ENCODE assay signal across 20 mouse cellular contexts in the genomic region with DNA sequence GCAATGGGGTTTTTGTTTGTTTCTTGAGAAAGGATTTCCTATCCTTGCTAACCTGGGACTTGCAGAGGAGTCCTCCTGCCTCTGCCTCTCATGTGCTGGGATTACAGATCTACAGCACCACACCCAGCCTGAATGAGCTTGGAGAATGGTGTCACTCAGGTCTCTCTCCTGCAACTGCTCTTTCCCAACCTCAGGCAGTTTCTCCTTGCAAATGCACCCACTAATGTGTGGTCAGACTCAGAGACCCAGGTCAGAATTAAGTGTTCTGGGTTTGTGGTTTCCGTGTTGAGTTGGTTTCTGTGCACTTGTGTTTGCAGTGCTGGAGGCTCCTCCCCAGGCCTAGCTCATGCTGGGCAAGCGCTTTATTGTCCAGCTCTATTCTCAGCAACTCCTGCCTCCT. TPM values are rescaled to one million over a fixed set of nuclear protein-coding genes. Genes with fewer than 3 reads are reported as not detected.
A peak's percentile ranks its signal among the peaks of the same experiment; 100 is the strongest.
DNase-seq lines count a peak whose midpoint lies in the region; ATAC-seq and TF ChIP-seq lines count a peak whose summit lies in the region.
"Had no signal": no experiment of that assay in that cellular context is flagged by ENCODE, and none has a peak within 500 bp of the region (broad histone marks: within the 10 kb centered on the region; RNA-seq: fewer than 3 reads in every experiment).

No protein-coding gene starts in this region.

- WGBS in heart, embryonic 13.5 days = 86% methylated on average over 2 of the region's 2 CpGs
- 59% methylated on average over 2 of the region's 2 CpGs for WGBS in liver, postnatal 0 days (ENCODE audit: insufficient replicate concordance)
- 88% methylated on average over 2 of the region's 2 CpGs for WGBS in midbrain, embryonic 10.5 days

- no peak for DNase-seq in heart, postnatal 36 days
- no peak for DNase-seq in liver, postnatal 0 days
- no peak for DNase-seq in midbrain, embryonic 10.5 days (ENCODE audit: low spot score)
- DNase-seq: adrenal gland, adult 8-10 months; adrenal gland, postnatal 25 days; cerebellum, adult 11-12 months; cerebellum, adult 8-10 months; cerebellum, postnatal 10 days; cerebellum, postnatal 36 days; gastrocnemius, postnatal 25 days; heart, postnatal 14 days had no signal

- no peak for TF ChIP-seq CTCF in liver, postnatal 0 days (IDR thresholded peaks at IDR 0.05; ENCODE audit: low read depth)

- H3K4me3 ChIP-seq in heart, embryonic 13.5 days = no peak overlapping the region
- no peak overlapping the region for H3K4me3 ChIP-seq in liver, postnatal 0 days (ENCODE audit: low read depth, low read length)
- no peak overlapping the region for H3K4me3 ChIP-seq in midbrain, embryonic 10.5 days
- H3K4me3 ChIP-seq: forebrain, embryonic 10.5 days; forebrain, embryonic 15.5 days; heart, embryonic 12.5 days; hindbrain, embryonic 12.5 days; hindbrain, embryonic 15.5 days had no signal

- peaks cover 40% of the 10 kb centered on the region for H3K4me1 ChIP-seq in heart, embryonic 13.5 days
- H3K4me1 ChIP-seq in liver, postnatal 0 days (ENCODE audit: insufficient read depth) = no peaks in the 10 kb centered on the region
- H3K4me1 ChIP-seq in midbrain, embryonic 10.5 days = peaks cover 14% of the 10 kb centered on the region
- H3K4me1 ChIP-seq: hindbrain, embryonic 15.5 days had no signal

- intact Hi-C loops in heart, postnatal 36 days (cut with DNase I) = loop anchor here (10.0 kb wide), 1 partner anchor 480 kb away; a partner anchor contains a TSS

- no peak for ATAC-seq in heart, embryonic 13.5 days (ENCODE audit: extremely low read depth, insufficient number of reproducible peaks, low FRiP score, low TSS enrichment)
- peak; percentile 65 for ATAC-seq in granulocyte monocyte progenitor cell, adult 5-6 weeks (replicated peaks; ENCODE audit: poor library complexity, severe bottlenecking)
- peak; percentile 37 for ATAC-seq in megakaryocyte progenitor cell, adult 5-6 weeks (replicated peaks; ENCODE audit: poor library complexity)
- no peak for ATAC-seq in liver, postnatal 0 days
- ATAC-seq: activated CD4-positive, CD25-positive, alpha-beta regulatory T cell, adult 4 months; forebrain, embryonic 15.5 days had no signal

- H3K27ac ChIP-seq in heart, embryonic 13.5 days (replicated peaks) = 0 out of 2 replicates have a peak overlapping the region, but pooled peaks have one; percentile 26
- H3K27ac ChIP-seq in liver, postnatal 0 days (ENCODE audit: low read depth) = no peak overlapping the region
- H3K27ac ChIP-seq in midbrain, embryonic 10.5 days (replicated peaks) = no peak overlapping the region
- H3K27ac ChIP-seq: forebrain, embryonic 10.5 days; forebrain, embryonic 15.5 days; hindbrain, embryonic 12.5 days; hindbrain, embryonic 15.5 days had no signal

- no peak overlapping the region for H3K9ac ChIP-seq in heart, embryonic 13.5 days
- H3K9ac ChIP-seq in liver, postnatal 0 days (replicated peaks) = no peak overlapping the region
- H3K9ac ChIP-seq: forebrain, embryonic 15.5 days; heart, embryonic 12.5 days; hindbrain, embryonic 12.5 days; hindbrain, embryonic 15.5 days had no signal

- TF ChIP-seq EP300 in liver, postnatal 0 days (IDR thresholded peaks at IDR 0.05; ENCODE audit: low read depth) = no peak

- no peaks in the 10 kb centered on the region for H3K27me3 ChIP-seq in heart, embryonic 13.5 days (replicated peaks)
- H3K27me3 ChIP-seq in liver, postnatal 0 days (ENCODE audit: insufficient read depth, low read length) = no peaks in the 10 kb centered on the region
- H3K27me3 ChIP-seq in midbrain, embryonic 10.5 days (ENCODE audit: low read depth, poor library complexity, severe bottlenecking) = no peaks in the 10 kb centered on the region
- H3K27me3 ChIP-seq: forebrain, embryonic 15.5 days; heart, embryonic 12.5 days; hindbrain, embryonic 12.5 days; hindbrain, embryonic 15.5 days had no signal

- H3K36me3 ChIP-seq in heart, embryonic 13.5 days = no peaks in the 10 kb centered on the region
- H3K36me3 ChIP-seq in liver, postnatal 0 days (replicated peaks; ENCODE audit: insufficient read depth, low read length) = no peaks in the 10 kb centered on the region
- no peaks in the 10 kb centered on the region for H3K36me3 ChIP-seq in midbrain, embryonic 10.5 days
- H3K36me3 ChIP-seq: forebrain, embryonic 10.5 days; forebrain, embryonic 15.5 days; heart, embryonic 12.5 days; hindbrain, embryonic 12.5 days; hindbrain, embryonic 15.5 days had no signal

- H3K9me3 ChIP-seq in heart, embryonic 13.5 days = no peaks in the 10 kb centered on the region
- H3K9me3 ChIP-seq in liver, postnatal 0 days (ENCODE audit: low read length) = no peaks in the 10 kb centered on the region
- no peaks in the 10 kb centered on the region for H3K9me3 ChIP-seq in midbrain, embryonic 10.5 days (replicated peaks)
- H3K9me3 ChIP-seq: forebrain, embryonic 10.5 days; forebrain, embryonic 15.5 days; heart, embryonic 12.5 days; hindbrain, embryonic 12.5 days; hindbrain, embryonic 15.5 days had no signal

- H3K4me2 ChIP-seq in heart, embryonic 13.5 days = no peak overlapping the region
- no peak overlapping the region for H3K4me2 ChIP-seq in liver, postnatal 0 days (ENCODE audit: low read depth, low read length)
- H3K4me2 ChIP-seq: forebrain, embryonic 15.5 days; heart, embryonic 12.5 days; hindbrain, embryonic 12.5 days; hindbrain, embryonic 15.5 days had no signal

RNA-seq across cellular contexts. Expression of a gene that starts 6.5 kb away (rescaled TPM):
- 59.5 and 61.8 TPM in 2 replicates for polyA plus RNA-seq in heart, embryonic 13.5 days (2015; fragmentation: Nextera tagmentation; extraction: Ambion mirVana)
- total RNA-seq in heart, postnatal 36 days (2021) = 1 to 10 TPM; 2.8 to 5.0 TPM
- 8.2 and 25.2 TPM in 2 replicates for total RNA-seq in granulocyte monocyte progenitor cell, adult 5-6 weeks (2014; fragmentation: Nextera tagmentation)
- total RNA-seq in granulocyte monocyte progenitor cell, adult 5-6 weeks (2017) = 39.1 and 42.3 TPM in 2 replicates
- 31.3 and 34.9 TPM in 2 replicates for total RNA-seq in megakaryocyte progenitor cell, adult 5-6 weeks (2015)
- 33.3 and 41.4 TPM in 2 replicates for total RNA-seq in megakaryocyte progenitor cell, adult 5-6 weeks (2017)
- polyA plus RNA-seq in liver, postnatal 0 days (2015; fragmentation: Nextera tagmentation; extraction: Ambion mirVana) = 30.7 and 35.0 TPM in 2 replicates
- 131 and 136 TPM in 2 replicates for polyA plus RNA-seq in midbrain, embryonic 10.5 days (2016; fragmentation: Nextera tagmentation; extraction: Ambion mirVana)

RNA-seq across cellular contexts. Expression of a gene that starts 33.7 kb away (rescaled TPM):
- 7.6 TPM in 2 replicates for polyA plus RNA-seq in heart, embryonic 13.5 days (2015; fragmentation: Nextera tagmentation; extraction: Ambion mirVana)
- total RNA-seq in heart, postnatal 36 days (2021) = 10 to 100 TPM; 30.7 to 31.2 TPM
- 0.09 TPM in 1 of 2 replicates, not detected in the other for total RNA-seq in granulocyte monocyte progenitor cell, adult 5-6 weeks (2014; fragmentation: Nextera tagmentation)
- total RNA-seq in granulocyte monocyte progenitor cell, adult 5-6 weeks (2017) = 0.22 and 0.88 TPM in 2 replicates
- 0.39 and 1.1 TPM in 2 replicates for total RNA-seq in megakaryocyte progenitor cell, adult 5-6 weeks (2015)
- total RNA-seq in megakaryocyte progenitor cell, adult 5-6 weeks (2017) = 0.37 and 0.64 TPM in 2 replicates
- 0.27 and 0.33 TPM in 2 replicates for polyA plus RNA-seq in liver, postnatal 0 days (2015; fragmentation: Nextera tagmentation; extraction: Ambion mirVana)
- polyA plus RNA-seq in midbrain, embryonic 10.5 days (2016; fragmentation: Nextera tagmentation; extraction: Ambion mirVana) = 4.5 and 4.6 TPM in 2 replicates

Comparison
In these comparisons a context has a peak if more than half of its experiments do, and no peak if none do; other contexts are left out.
1. ATAC-seq: peak in granulocyte monocyte progenitor cell, adult 5-6 weeks (single experiment) and megakaryocyte progenitor cell, adult 5-6 weeks (single experiment); none in heart, embryonic 13.5 days (single experiment) and liver, postnatal 0 days (single experiment).
2. RNA of a gene that starts 33.7 kb away (total RNA-seq): 30.7 to 31.2 TPM in heart, postnatal 36 days; 0.37 to 1.1 TPM in megakaryocyte progenitor cell, adult 5-6 weeks and 0.09 to 0.88 TPM in granulocyte monocyte progenitor cell, adult 5-6 weeks; every median in the first group is over 10 times any median in the second.